Mouse (Mus musculus) E14TG2a.4 (cell line): ENCODE measurements at regions not wholly inside any gene's neighbourhood (a gene's known extent, or its start where the extent isn't known, plus 50 kb on each side); places are given as distances from the start of the nearest gene placed in this dataset.

Experiments used
- CTCF ChIP-seq: conservative IDR thresholded peaks from 2 replicates; pipeline ENCODE4 v1.5.1; 2014; ENCODE audit warnings: low read length
- NANOG ChIP-seq: IDR thresholded peaks from 2 replicates; pipeline ENCODE4 v1.6.1; 2014; ENCODE audit warnings: borderline replicate concordance, low read length, mixed read lengths

DNA sequence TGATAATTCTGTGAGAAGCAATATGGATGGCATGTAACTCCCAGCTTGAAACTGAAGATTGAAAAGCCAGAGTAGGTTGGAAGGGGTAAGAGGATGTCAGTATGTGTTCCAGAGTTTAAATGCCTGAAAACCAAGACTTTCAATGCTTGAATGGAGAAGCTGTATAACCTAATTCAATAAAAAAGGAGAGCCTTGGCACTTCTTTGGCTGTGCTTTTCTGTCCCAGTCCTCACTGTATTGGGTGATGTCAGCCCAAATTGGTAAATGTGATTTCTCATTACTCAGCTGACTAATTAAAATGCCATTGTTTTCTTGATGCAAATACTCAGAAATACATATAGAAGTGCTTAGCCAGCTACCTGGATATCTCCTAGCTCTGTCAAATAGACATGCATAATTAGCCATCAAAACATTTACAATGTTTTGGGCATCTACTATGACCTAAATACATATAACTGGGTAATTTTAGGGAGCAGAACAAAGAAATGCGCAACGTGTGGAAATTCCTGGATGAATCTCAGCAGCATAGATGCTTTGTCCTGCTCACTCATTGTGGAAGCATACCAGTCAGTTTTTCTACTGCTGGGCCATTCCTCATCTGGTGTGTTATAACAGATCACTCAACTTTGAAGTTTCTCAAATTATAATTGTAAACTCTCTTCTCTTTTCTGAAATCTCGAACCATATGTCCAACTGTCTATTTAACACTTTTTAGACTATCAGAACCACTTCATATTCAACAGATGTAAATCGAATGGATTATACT, 347.5 kb upstream of the Ube2e3 start:
- no peak for TF ChIP-seq CTCF
- no peak for TF ChIP-seq NANOG
